Mouse (Mus musculus) heart, postnatal 0 days (tissue): ENCODE data around the gene Ubash3a.

Source experiments
- CTCF ChIP-seq: IDR thresholded peaks from 2 replicates; pipeline ENCODE4 v1.5.1; 2016; ENCODE audit warnings: antibody characterized with exemption, control low read depth, low read depth
- EP300 ChIP-seq: IDR thresholded peaks from 2 replicates; pipeline ENCODE4 v1.6.1; 2016; ENCODE audit warnings: antibody characterized with exemption, low read depth

DNA sequence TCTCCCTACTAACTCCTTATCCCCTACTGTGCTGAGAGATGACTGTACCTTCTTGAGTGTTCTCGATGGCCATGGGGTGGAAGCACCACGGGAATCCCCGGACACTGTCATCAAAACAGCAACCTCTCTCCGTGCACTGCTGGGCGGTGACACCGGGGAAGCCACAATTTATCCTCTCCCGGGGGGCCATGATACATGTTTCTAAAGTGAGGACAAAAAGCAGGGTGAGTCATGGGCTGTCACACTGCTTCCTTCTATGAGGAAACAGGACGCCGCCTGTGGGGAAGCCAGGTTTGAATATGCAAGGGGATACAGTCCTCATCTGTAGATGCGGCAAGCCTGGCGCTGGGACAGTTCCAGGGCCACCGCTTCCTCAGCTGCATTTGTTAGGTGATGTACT lies 45.1 kb upstream of the Ubash3a start:
- TF ChIP-seq CTCF (no peak), EP300 (no peak)
